Mouse (Mus musculus) forebrain, embryonic 15.5 days (tissue): ENCODE results near the gene Sln. TPM values are rescaled to one million over a fixed set of nuclear protein-coding genes. Genes with fewer than 3 reads are reported as not detected.

Experiments
- ATAC-seq: fragments of 200-750 bp; cut with Nextera tagmentation; replicated peaks from 2 replicates; pipeline ENCODE4 v1.8.0; 2017; ENCODE audit warnings: mild to moderate bottlenecking, moderate TSS enrichment, moderate library complexity
- H3K27ac ChIP-seq: fragments of 300-500 bp; sonication (generic); replicated peaks from 2 replicates; pipeline ENCODE4 v1.5.1; 2015; ENCODE audit warnings: mild to moderate bottlenecking, inconsistent platforms
- H3K27me3 ChIP-seq: fragments of 300-500 bp; sonication (generic); 2 replicates; pipeline ENCODE4 v1.6.1; 2015; ENCODE audit warnings: inconsistent platforms
- H3K36me3 ChIP-seq: fragments of 300-500 bp; sonication (generic); 2 replicates; pipeline ENCODE4 v1.6.1; 2015; ENCODE audit warnings: mild to moderate bottlenecking, inconsistent platforms
- H3K4me1 ChIP-seq: fragments of 300-500 bp; sonication (generic); 2 replicates; pipeline ENCODE4 v1.6.1; 2015; ENCODE audit warnings: inconsistent platforms
- H3K4me2 ChIP-seq: fragments of 300-500 bp; sonication (generic); replicated peaks from 2 replicates; pipeline ENCODE4 v1.6.1; 2015; ENCODE audit warnings: mild to moderate bottlenecking, inconsistent platforms
- H3K4me3 ChIP-seq: fragments of 300-500 bp; sonication (generic); 2 replicates; pipeline ENCODE4 v1.5.1; 2015; ENCODE audit warnings: mild to moderate bottlenecking, inconsistent platforms
- H3K9ac ChIP-seq: fragments of 300-500 bp; sonication (generic); replicated peaks from 2 replicates; pipeline ENCODE4 v1.6.1; 2015; ENCODE audit warnings: mild to moderate bottlenecking, inconsistent platforms
- H3K9me3 ChIP-seq: fragments of 300-500 bp; sonication (generic); 2 replicates; pipeline ENCODE4 v1.6.1; 2016; ENCODE audit warnings: inconsistent platforms
- WGBS: fragments of 180-500 bp; shearing (Covaris S2); methylation state at CpG from one replicate; pipeline ENCODE4 v1.1.7; 2015; ENCODE audit warnings: mixed read lengths; 5-methylcytosine and 5-hydroxymethylcytosine counted together
- polyA plus RNA-seq: library from polyadenylated mRNA; unstranded; fragments of >200 nt; fragmentation: Nextera tagmentation; extraction: Ambion mirVana; gene quantifications from 2 replicates; pipeline ENCODE4 v1.2.1, GENCODE M21; 2015

Sln gene
- 1.3 and 1.5 TPM in 2 replicates for polyA plus RNA-seq

- H3K36me3 ChIP-seq, result no peaks in the 10 kb centered on the region
- no peak within 1 kb of the TSS for H3K9ac ChIP-seq
- no peaks in the 10 kb centered on the region for H3K27me3 ChIP-seq
- H3K4me2 ChIP-seq, result no peak within 1 kb of the TSS
- no peak for ATAC-seq
- H3K4me1 ChIP-seq, result peaks cover 16% of the 10 kb centered on the region; the same call in 1 of the 2 replicates
- no peaks in the 10 kb centered on the region for H3K9me3 ChIP-seq
- peak within 1 kb of the TSS; percentile 81 for H3K27ac ChIP-seq
- WGBS, result 78% methylated on average over 4 of the region's 4 CpGs
- no peak within 1 kb of the TSS for H3K4me3 ChIP-seq
These were observed at the start of gene Sln for GRCm38 (mm10) chr9:53849864-53850263. Sln (plus strand) TSS chr9:53850164.

- no peaks in the 10 kb centered on the region for H3K27me3 ChIP-seq
- H3K36me3 ChIP-seq, result no peaks in the 10 kb centered on the region
- WGBS, result 97% methylated on average over 7 of the region's 7 CpGs
- ATAC-seq, result no peak
- no peak overlapping the region for H3K9ac ChIP-seq
- H3K4me3 ChIP-seq, result no peak overlapping the region
- no peaks in the 10 kb centered on the region for H3K9me3 ChIP-seq
- no peak overlapping the region for H3K4me2 ChIP-seq
- H3K4me1 ChIP-seq, result no peaks in the 10 kb centered on the region
- H3K27ac ChIP-seq, result no peak overlapping the region
These were observed 47.0 kb upstream of the Sln start for GRCm38 (mm10) chr9:53802921-53803320.

- H3K9me3 ChIP-seq, result no peaks in the 10 kb centered on the region
- H3K27me3 ChIP-seq, result no peaks in the 10 kb centered on the region
- H3K4me1 ChIP-seq, result no peaks in the 10 kb centered on the region
- H3K4me3 ChIP-seq, result no peak overlapping the region
- 26% methylated on average over 7 of the region's 7 CpGs for WGBS
- H3K9ac ChIP-seq, result no peak overlapping the region
- no peak overlapping the region for H3K27ac ChIP-seq
- no peak overlapping the region for H3K4me2 ChIP-seq
- H3K36me3 ChIP-seq, result no peaks in the 10 kb centered on the region
- no peak for ATAC-seq
These were observed 43.4 kb upstream of the Sln start for GRCm38 (mm10) chr9:53806496-53807086.

GRCm38 (mm10) chr9:53813418-53813817, 36.5 kb upstream of the Sln start:
- Histone ChIP-seq H3K27me3 (no peaks in the 10 kb centered on the region), H3K4me3 (no peak overlapping the region), H3K27ac (no peak overlapping the region), H3K9ac (no peak overlapping the region), H3K4me1 (no peaks in the 10 kb centered on the region), H3K4me2 (no peak overlapping the region), H3K36me3 (no peaks in the 10 kb centered on the region), H3K9me3 (no peaks in the 10 kb centered on the region)
- no peak for ATAC-seq
- 96% methylated on average over 6 of the region's 6 CpGs for WGBS

GRCm38 (mm10) chr9:53818760-53819159, 31.2 kb upstream of the Sln start:
- Histone ChIP-seq H3K4me2 (no peak overlapping the region), H3K9me3 (no peaks in the 10 kb centered on the region), H3K27me3 (no peaks in the 10 kb centered on the region), H3K4me3 (no peak overlapping the region), H3K36me3 (no peaks in the 10 kb centered on the region), H3K9ac (no peak overlapping the region), H3K4me1 (no peaks in the 10 kb centered on the region), H3K27ac (no peak overlapping the region)
- WGBS, result 36% methylated on average over 4 of the region's 4 CpGs
- ATAC-seq, result no peak

- no peak for ATAC-seq
These were observed 24.6 kb upstream of the Sln start for GRCm38 (mm10) chr9:53825318-53825717.

GRCm38 (mm10) chr9:53829081-53829865, 20.7 kb upstream of the Sln start:
- ATAC-seq, result peak; percentile 68

More at GRCm38 (mm10) chr9:53825318-53825717, 24.6 kb upstream of the Sln start:
- Histone ChIP-seq H3K9me3 (no peaks in the 10 kb centered on the region), H3K27ac (no peak overlapping the region), H3K4me3 (no peak overlapping the region), H3K9ac (no peak overlapping the region), H3K27me3 (no peaks in the 10 kb centered on the region), H3K4me2 (no peak overlapping the region), H3K4me1 (peaks cover 3% of the 10 kb centered on the region; the same call in 1 of the 2 replicates), H3K36me3 (no peaks in the 10 kb centered on the region)
- WGBS, result 7% methylated on average over 9 of the region's 9 CpGs

GRCm38 (mm10) chr9:53829866-53830209, 20.1 kb upstream of the Sln start:
- peak overlapping the region; percentile 58 for H3K4me2 ChIP-seq
- H3K4me1 ChIP-seq, result peaks cover 3% of the 10 kb centered on the region; the same call in 1 of the 2 replicates
- 35% methylated on average over 2 of the region's 2 CpGs for WGBS
- no peaks in the 10 kb centered on the region for H3K36me3 ChIP-seq
- H3K4me3 ChIP-seq, result peak overlapping the region; percentile 44
- H3K27me3 ChIP-seq, result no peaks in the 10 kb centered on the region
- peak overlapping the region; percentile 60 for H3K9ac ChIP-seq
- H3K9me3 ChIP-seq, result no peaks in the 10 kb centered on the region
- peak; percentile 55 for ATAC-seq
- peak overlapping the region; percentile 75 for H3K27ac ChIP-seq

More at GRCm38 (mm10) chr9:53829081-53829865, 20.7 kb upstream of the Sln start:
- WGBS, result 18% methylated on average over 14 of the region's 14 CpGs
- H3K4me3 ChIP-seq, result peak overlapping the region; percentile 44
- H3K27me3 ChIP-seq, result no peaks in the 10 kb centered on the region
- H3K27ac ChIP-seq, result peak overlapping the region; percentile 75
- peaks cover 3% of the 10 kb centered on the region; the same call in 1 of the 2 replicates for H3K4me1 ChIP-seq
- H3K9ac ChIP-seq, result peak overlapping the region; percentile 60
- peak overlapping the region; percentile 58 for H3K4me2 ChIP-seq
- H3K36me3 ChIP-seq, result no peaks in the 10 kb centered on the region
- H3K9me3 ChIP-seq, result no peaks in the 10 kb centered on the region

- H3K36me3 ChIP-seq, result no peaks in the 10 kb centered on the region
- H3K27ac ChIP-seq, result no peak overlapping the region
- H3K4me1 ChIP-seq, result no peaks in the 10 kb centered on the region
- WGBS, result 72% methylated on average over 3 of the region's 3 CpGs
- no peaks in the 10 kb centered on the region for H3K27me3 ChIP-seq
- no peak overlapping the region for H3K4me3 ChIP-seq
- no peaks in the 10 kb centered on the region for H3K9me3 ChIP-seq
- no peak overlapping the region for H3K4me2 ChIP-seq
- ATAC-seq, result no peak
- H3K9ac ChIP-seq, result no peak overlapping the region
These were observed 14.9 kb upstream of the Sln start for GRCm38 (mm10) chr9:53835039-53835438.

GRCm38 (mm10) chr9:53835976-53836375, 14.0 kb upstream of the Sln start:
- Histone ChIP-seq H3K9me3 (no peaks in the 10 kb centered on the region), H3K27ac (no peak overlapping the region)

GRCm38 (mm10) chr9:53838816-53839215, 11.1 kb upstream of the Sln start:
- Histone ChIP-seq H3K27me3 (no peaks in the 10 kb centered on the region), H3K9me3 (no peaks in the 10 kb centered on the region), H3K27ac (no peak overlapping the region), H3K9ac (no peak overlapping the region), H3K36me3 (no peaks in the 10 kb centered on the region), H3K4me2 (no peak overlapping the region), H3K4me1 (no peaks in the 10 kb centered on the region), H3K4me3 (no peak overlapping the region)
- ATAC-seq, result no peak
- 80% methylated on average over 8 of the region's 8 CpGs for WGBS

More at GRCm38 (mm10) chr9:53835976-53836375, 14.0 kb upstream of the Sln start:
- H3K9ac ChIP-seq, result no peak overlapping the region
- no peaks in the 10 kb centered on the region for H3K27me3 ChIP-seq
- H3K4me2 ChIP-seq, result no peak overlapping the region
- ATAC-seq, result no peak
- 71% methylated on average over 4 of the region's 4 CpGs for whole genome bisulfite sequencing
- no peaks in the 10 kb centered on the region for H3K4me1 ChIP-seq
- no peaks in the 10 kb centered on the region for H3K36me3 ChIP-seq
- H3K4me3 ChIP-seq, result no peak overlapping the region

GRCm38 (mm10) chr9:53848548-53848947, 1.4 kb upstream of the Sln start:
- Histone ChIP-seq H3K27me3 (no peaks in the 10 kb centered on the region), H3K9me3 (no peaks in the 10 kb centered on the region), H3K4me1 (peaks cover 16% of the 10 kb centered on the region; the same call in 1 of the 2 replicates), H3K27ac (peak overlapping the region; percentile 81), H3K4me3 (no peak overlapping the region), H3K9ac (no peak overlapping the region), H3K36me3 (no peaks in the 10 kb centered on the region), H3K4me2 (no peak overlapping the region)
- whole genome bisulfite sequencing, result 42% methylated on average over 8 of the region's 8 CpGs
- peak; percentile 78 for ATAC-seq
